Mouse (Mus musculus) lung, adult 2 months (tissue): ENCODE measurements around the gene Nlrp4c. TPM values are rescaled to one million over a fixed set of nuclear protein-coding genes. Genes with fewer than 3 reads are reported as not detected.
A peak's percentile ranks its signal among the peaks of the same experiment; 100 is the strongest.

ENCODE experiments used
- DNase-seq: peaks from one replicate; pipeline ENCODE4 v3.0.0; 2022
- H3K4me1 ChIP-seq: fragments of 200-500 bp; 2 replicates; pipeline ENCODE4 v1.6.1; 2011; ENCODE audit warnings: low read length; ENCODE audit not compliant: control insufficient read depth, insufficient read depth
- H3K4me3 ChIP-seq: fragments of 200-500 bp; replicated peaks from 2 replicates; pipeline ENCODE3; 2011; ENCODE audit warnings: low read depth, mild to moderate bottlenecking, control low read depth, low read length; ENCODE audit errors: extremely low read depth
- CTCF ChIP-seq: fragments of 200-500 bp; IDR thresholded peaks from 2 replicates; pipeline ENCODE4 v1.5.1; 2011; ENCODE audit warnings: mild to moderate bottlenecking, low read length, control low read depth; ENCODE audit not compliant: insufficient read depth
- POLR2A ChIP-seq: fragments of 200-500 bp; IDR thresholded peaks from 2 replicates; pipeline ENCODE4 v1.6.1; 2011; ENCODE audit warnings: low read depth, mild to moderate bottlenecking, control low read depth, low read length, borderline replicate concordance; ENCODE audit errors: extremely low read depth
- WGBS: fragments of 180-500 bp; shearing (Covaris S2); methylation state at CpG from one replicate; pipeline ENCODE4 v1.1.7; 2018; 5-methylcytosine and 5-hydroxymethylcytosine counted together
- polyA plus RNA-seq: library from polyadenylated mRNA; depleted of rRNA; stranded (reverse); fragments of >200 nt; gene quantifications from 2 replicates; pipeline ENCODE4 v1.2.3, GENCODE M21; 2012; rRNA removed

Gene Nlrp4c
- polyA plus RNA-seq, 1 experiment, result not detected

DNA sequence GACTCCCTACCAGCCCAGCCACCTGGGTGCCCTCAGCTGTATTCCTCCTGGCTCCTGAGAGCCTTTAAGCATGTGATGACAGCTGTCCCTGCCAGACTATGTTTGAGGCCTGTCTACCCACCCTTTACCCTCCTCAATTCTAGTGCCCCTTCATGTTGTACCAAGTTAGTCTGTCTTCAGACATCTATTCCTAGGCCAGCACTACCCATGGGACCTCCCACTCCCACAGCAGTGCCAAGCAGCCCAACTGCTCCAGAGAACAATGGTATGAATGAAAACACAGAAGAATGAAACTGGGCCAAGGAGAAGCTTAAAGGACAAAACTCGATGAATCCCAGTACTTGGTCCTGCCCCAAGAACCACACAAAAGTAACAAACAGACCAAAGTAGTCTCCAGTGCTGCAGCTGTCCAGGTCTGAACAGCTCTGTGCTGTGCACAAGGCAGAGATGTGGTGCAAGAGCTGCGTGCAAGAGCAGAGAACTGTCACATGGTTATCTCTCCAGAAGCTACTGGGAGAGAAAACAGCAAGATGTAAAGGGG, 99.1 kb downstream of the Nlrp4c start:
- H3K4me3 ChIP-seq, result no peak overlapping the region
- WGBS, result 31% methylated on average over 2 of the region's 2 CpGs

DNA sequence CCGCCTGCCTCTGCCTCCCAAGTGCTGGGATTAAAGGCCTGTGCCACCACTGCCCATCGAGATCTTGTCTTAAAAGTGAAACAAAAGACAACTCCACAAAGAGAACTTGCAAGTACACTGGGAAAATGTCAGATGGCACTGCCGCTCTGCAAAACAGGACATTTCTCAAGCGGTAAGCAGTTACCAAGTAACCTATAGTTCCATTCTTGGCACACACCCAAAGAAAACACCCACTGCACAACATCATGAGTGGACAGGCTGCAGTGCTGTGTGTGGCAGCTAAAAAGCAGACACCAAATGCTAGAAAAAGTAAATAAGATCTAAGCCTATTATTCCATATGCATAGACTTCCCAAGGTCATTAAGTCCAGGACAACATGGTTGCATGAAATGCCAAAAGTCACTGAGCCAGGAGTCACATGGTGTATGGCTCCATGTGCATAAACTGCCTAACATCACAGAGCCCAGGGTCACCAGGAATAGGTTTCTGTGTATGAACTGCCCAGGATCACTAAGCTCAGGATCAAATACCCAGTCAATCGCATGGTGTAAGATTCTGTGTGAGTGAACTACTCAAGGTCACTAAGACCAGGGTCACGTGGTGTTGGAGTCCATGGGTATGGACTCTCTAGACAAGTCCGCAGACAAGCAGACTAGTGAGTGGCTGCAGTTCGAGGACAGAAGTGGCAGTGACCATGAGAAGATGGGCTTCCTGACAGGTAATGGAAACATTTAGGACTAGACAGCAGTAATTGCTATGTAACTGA, 100.6 kb downstream of the Nlrp4c start:
- no peak for TF ChIP-seq POLR2A
- TF ChIP-seq CTCF, result no peak
- 71% methylated on average over 8 of the region's 8 CpGs for WGBS
- Histone ChIP-seq H3K4me1 (peaks cover 37% of the 10 kb centered on the region), H3K4me3 (no peak overlapping the region)
- DNase-seq, result no peak

More for the DNA sequence above, 99.1 kb downstream of the Nlrp4c start:
- peaks cover 37% of the 10 kb centered on the region for H3K4me1 ChIP-seq
- DNase-seq, result no peak
- no peak for TF ChIP-seq POLR2A
- no peak for TF ChIP-seq CTCF

DNA sequence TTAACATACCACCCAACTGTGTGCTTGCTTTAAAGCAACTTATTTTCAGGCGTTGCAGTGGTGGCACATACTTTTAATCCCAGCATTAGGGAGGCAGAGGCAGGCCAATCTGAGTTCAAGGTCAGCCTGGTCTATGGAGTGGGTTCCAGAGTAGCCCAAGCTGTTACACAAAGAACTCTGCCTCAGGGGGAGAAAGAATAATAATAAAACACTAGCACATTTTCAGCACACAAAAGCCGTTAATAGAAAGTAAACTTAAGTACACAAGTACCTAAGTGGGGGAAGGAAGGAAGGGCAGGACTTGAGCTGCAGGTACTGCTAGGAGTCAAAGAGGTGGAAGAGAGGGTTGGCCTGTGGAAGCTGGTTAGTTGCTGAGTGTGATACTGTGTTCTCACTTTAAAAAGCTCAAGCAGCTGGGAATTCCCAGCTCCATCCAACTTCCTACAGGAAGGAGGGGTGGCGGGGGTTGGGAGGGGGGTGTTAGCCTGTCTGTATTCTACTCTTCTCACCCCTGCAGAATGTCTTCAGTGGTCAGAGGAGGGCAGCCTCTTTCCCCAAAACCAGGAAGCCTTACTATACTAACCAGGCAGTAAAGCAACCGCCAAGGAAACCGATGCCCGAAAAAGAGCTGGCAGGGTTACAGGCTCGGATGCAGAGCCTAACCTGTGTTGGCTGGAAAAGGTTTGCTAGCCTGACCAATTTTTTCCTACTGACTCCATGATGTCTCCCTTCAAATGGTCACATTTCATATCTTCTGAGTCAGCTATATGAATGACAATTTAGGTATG, 101.4 kb downstream of the Nlrp4c start:
- Histone ChIP-seq H3K4me3 (no peak overlapping the region), H3K4me1 (peaks cover 42% of the 10 kb centered on the region)
- 20% methylated on average over 7 of the region's 7 CpGs for WGBS
- no peak for DNase-seq
- TF ChIP-seq CTCF (no peak), POLR2A (no peak)

DNA sequence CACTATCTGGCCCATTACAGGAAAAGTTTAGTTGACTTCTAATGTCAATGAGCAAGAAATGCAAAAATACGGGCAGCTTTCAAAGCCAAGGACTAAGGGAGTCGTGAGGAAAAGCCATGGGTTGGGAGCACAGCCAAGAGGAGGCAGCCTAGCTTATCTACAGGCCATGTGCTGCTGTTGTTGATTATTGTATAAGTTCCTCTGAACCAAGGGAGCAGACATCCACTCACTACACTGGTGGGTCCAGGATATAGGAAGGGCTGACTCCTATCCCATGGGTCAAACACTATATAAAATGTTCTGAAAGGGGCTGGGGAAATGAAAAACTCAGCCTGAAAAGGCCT, 102.0 kb downstream of the Nlrp4c start:
- no peak for DNase-seq

DNA sequence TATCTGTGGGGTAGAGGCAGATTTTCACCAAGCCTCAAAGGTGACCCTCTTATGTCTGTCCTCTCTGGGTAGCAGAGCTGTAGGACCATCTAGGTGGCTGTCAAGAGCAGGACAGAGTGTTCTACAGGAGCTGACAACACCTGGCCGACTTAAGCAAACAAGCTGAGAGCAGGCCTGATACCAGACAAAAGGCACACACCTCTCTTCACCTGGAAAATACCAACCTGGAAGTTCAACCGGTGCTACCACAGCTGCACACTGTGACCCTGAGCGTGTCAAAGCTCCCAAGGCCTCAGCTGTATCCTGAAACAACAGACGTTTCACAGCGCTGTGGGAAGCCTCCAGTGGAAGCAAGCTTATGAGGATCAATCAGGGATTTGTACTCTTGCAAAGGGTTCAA, 102.7 kb downstream of the Nlrp4c start:
- 58% methylated on average over 5 of the region's 5 CpGs for WGBS
- Histone ChIP-seq H3K4me1 (peaks cover 48% of the 10 kb centered on the region), H3K4me3 (no peak overlapping the region)
- peak; percentile 44 for DNase-seq
- TF ChIP-seq POLR2A, result no peak
- no peak for TF ChIP-seq CTCF

More for the DNA sequence above, 102.0 kb downstream of the Nlrp4c start:
- no peak for TF ChIP-seq POLR2A
- TF ChIP-seq CTCF, result no peak
- peaks cover 45% of the 10 kb centered on the region for H3K4me1 ChIP-seq
- H3K4me3 ChIP-seq, result no peak overlapping the region
- WGBS, result 16% methylated on average over 2 of the region's 2 CpGs

DNA sequence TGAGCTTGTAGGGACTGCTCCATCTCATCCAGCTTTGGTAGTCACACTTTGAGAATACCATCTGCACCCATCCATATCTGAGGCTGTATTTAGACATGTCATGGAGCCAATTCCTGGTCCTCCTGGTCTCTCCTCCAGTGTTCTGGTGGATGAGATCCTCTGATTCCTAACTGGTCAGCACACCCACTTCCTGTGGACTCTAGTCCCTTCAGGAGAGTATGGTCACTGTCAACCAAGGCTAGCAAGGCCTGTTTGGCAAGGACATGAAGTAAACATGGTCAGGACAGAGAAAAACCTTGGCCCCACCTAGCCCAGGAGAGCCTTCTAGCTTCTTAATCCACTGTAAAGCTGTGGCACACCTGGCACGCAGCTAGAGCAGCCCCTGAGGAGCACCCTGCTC, 106.3 kb downstream of the Nlrp4c start:
- Histone ChIP-seq H3K4me1 (peaks cover 36% of the 10 kb centered on the region), H3K4me3 (no peak overlapping the region)
- 39% methylated on average over 1 of the region's 1 CpGs for WGBS
- no peak for DNase-seq
- no peak for TF ChIP-seq POLR2A
- no peak for TF ChIP-seq CTCF

DNA sequence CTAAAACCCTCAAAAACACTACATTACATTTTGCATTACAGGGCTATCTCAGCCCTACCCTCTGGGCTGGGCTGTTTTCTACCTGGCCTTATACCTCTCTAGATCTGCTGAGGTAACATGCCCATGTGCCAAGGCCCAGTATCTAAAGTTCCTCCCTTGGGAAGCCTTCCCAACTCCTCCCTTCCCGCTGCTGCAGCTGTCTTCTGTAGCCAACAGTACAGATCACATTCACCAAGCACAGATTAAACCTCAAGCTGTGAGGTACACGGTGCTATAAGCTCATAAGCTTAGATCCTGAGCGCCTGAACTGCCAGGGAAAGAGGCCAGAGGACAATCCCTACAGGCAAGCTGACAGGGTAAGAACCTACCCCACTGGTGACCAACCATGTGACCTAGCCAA, 107.1 kb downstream of the Nlrp4c start:
- 54% methylated on average over 3 of the region's 3 CpGs for WGBS
- no peak for DNase-seq
- no peak for TF ChIP-seq POLR2A
- no peak for TF ChIP-seq CTCF
- no peak overlapping the region for H3K4me3 ChIP-seq
- peaks cover 40% of the 10 kb centered on the region for H3K4me1 ChIP-seq

DNA sequence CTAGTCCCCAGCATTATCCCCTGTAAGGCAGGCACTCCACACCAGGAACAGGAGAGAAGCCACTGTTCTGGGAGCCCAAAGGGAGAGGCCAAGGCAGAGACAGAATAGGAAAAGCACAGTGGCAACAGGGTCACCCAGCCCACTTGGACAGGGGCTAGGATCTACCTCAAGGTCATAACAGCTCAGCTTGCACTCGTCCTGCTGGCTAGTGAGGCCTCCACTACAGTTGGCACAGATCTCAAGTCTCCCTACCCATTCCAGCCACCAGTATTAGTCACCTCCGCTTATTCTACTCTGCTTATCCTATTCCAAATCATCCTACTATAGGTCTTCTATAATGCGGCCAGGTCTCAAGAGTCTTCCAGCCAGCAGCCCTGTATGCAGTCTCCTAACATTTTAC, 108.2 kb downstream of the Nlrp4c start:
- Histone ChIP-seq H3K4me3 (no peak overlapping the region), H3K4me1 (peaks cover 33% of the 10 kb centered on the region)
- DNase-seq, result no peak
- no peak for TF ChIP-seq CTCF
- TF ChIP-seq POLR2A, result no peak
- 60% methylated on average over 3 of the region's 3 CpGs for WGBS

DNA sequence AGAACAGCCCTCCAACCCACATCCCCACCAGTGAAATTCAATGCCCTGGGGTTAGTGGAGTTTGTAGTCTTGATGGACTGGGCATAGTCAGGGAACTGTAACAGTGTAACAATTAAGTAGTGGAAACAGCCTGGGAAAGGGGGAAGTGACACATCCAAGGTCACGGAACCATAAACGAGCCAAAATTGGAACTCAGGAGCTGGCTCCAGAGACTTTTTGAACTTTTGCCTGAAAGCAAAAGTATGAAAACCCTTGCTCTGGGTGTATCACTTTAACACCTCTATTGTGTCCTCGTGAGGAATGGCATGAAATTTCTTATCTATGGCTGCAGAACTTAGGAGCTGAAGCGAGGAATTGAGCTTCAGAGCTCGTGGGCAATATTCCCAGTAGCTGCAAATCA, 109.2 kb downstream of the Nlrp4c start:
- TF ChIP-seq POLR2A, result no peak
- no peak for TF ChIP-seq CTCF
- Histone ChIP-seq H3K4me3 (no peak overlapping the region), H3K4me1 (peaks cover 23% of the 10 kb centered on the region)
- no peak for DNase-seq
- 37% methylated on average over 5 of the region's 5 CpGs for WGBS

Other genes with a start within 250 kb of the Nlrp4c start
- gene Vmn1r63, start 239.7 kb upstream of the Nlrp4c start, polyA plus RNA-seq, result not detected in 2 replicates
- gene Vmn1r64, start 160.6 kb upstream of the Nlrp4c start, polyA plus RNA-seq, result not detected in 2 replicates
- gene Vmn1r65, start 34.2 kb upstream of the Nlrp4c start, polyA plus RNA-seq, result not detected in 2 replicates
- gene Zfp787, start 110.8 kb downstream of the Nlrp4c start, polyA plus RNA-seq, result 38.4 and 44.0 TPM in 2 replicates
- gene Zfp444, start 127.1 kb downstream of the Nlrp4c start, polyA plus RNA-seq, result 35.2 and 36.7 TPM in 2 replicates
- gene Galp, start 151.9 kb downstream of the Nlrp4c start, polyA plus RNA-seq, result not detected in 2 replicates
- gene Zscan5b, start 177.1 kb downstream of the Nlrp4c start, polyA plus RNA-seq, result not detected in 2 replicates
- not detected in 2 replicates for gene Epp13, start 207.5 kb downstream of the Nlrp4c start, polyA plus RNA-seq
- 0.45 and 1.1 TPM in 2 replicates for gene Zfp667, start 241.4 kb downstream of the Nlrp4c start, polyA plus RNA-seq